Mouse (Mus musculus): ENCODE measurements around the gene 6030408B16Rik. TPM values are rescaled to one million over a fixed set of nuclear protein-coding genes. Genes with fewer than 3 reads are reported as not detected.

6030408B16Rik gene
- polyA plus RNA-seq, 1 experiment: not detected

DNA sequence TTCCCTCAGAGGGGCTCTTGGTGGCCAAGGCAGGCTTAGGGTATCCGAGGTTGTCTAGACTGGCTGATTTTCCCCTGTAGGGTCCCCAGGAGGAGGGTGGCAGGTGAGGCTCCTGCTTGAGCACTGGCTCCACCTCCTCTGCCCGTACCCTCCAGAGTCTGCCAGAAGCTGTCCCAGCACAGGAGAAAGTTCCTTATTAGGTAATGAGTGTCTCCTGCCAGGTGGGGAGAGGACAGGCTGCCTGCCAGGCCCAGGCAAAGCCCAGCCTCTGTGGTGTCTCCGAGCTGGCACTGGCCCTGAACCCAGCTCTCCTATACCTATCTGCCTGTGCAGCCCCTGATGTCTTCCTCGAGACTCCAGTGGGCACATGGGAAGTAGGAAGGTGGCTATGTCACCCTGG, 39.4 kb downstream of the 6030408B16Rik start:
- Histone ChIP-seq H3K4me1 (ENCODE audit: control insufficient read depth, insufficient read depth, low read length) (peaks cover 35% of the 10 kb centered on the region), H3K27ac (ENCODE audit: insufficient read depth, low read depth, low read length) (no peak overlapping the region; the same call in 1 of the 2 replicates), H3K4me3 (ENCODE audit: insufficient read depth, low read depth, low read length) (no peak overlapping the region)
- TF ChIP-seq POLR2A (IDR thresholded peaks at IDR 0.05; ENCODE audit: insufficient read depth, low read depth, low read length): no peak
- TF ChIP-seq CTCF (IDR thresholded peaks at IDR 0.05; ENCODE audit: insufficient read depth, low read depth, low read length): no peak
- WGBS: 82% methylated on average over 4 of the region's 4 CpGs

DNA sequence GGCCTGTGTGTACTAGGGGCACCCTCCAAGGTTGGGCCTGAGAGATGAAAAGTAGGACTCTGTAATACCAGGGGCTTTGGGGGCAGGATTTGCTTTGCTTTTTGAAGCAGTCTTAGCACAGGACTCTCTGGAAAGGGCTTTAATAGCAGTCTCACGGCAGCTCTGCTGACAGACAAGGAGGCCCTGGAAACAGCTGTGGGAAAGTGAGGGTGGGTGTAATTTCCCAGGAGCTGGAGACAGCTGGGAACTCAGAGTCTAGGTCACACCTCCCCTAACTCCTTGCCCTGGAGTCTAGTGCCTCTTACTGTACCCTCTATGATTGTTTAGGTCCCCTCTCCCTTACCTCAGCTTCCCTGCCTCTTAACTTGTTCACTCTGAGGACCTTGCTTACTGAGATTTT, 40.2 kb downstream of the 6030408B16Rik start:
- 35% methylated on average over 1 of the region's 1 CpGs for WGBS
- TF ChIP-seq CTCF (IDR thresholded peaks at IDR 0.05; ENCODE audit: insufficient read depth, low read depth, low read length) (no peak), POLR2A (IDR thresholded peaks at IDR 0.05; ENCODE audit: insufficient read depth, low read depth, low read length) (no peak)

DNA sequence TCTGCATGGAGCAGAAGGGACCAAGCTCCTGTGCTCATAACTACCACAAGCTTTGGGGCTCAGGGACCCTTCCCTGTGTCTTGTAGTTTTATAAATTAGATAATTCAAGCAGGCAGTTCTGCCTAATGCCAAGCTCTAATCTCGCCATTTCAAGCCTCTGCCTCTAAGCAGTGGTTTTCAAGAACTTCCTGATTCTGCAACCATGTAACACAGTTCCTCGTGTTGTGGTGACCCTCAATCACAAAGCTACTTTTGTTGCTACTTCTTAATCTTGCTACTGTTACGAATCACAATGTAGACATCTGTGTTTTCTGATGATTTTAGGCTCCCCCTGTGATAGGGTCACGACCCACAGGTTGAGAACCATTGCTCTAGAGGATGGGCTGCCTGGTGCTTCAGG, 40.6 kb downstream of the 6030408B16Rik start:
- TF ChIP-seq CTCF (IDR thresholded peaks at IDR 0.05; ENCODE audit: insufficient read depth, low read depth, low read length): no peak
- no peak for TF ChIP-seq POLR2A (IDR thresholded peaks at IDR 0.05; ENCODE audit: insufficient read depth, low read depth, low read length)
- Histone ChIP-seq H3K4me3 (ENCODE audit: insufficient read depth, low read depth, low read length) (no peak overlapping the region), H3K4me1 (ENCODE audit: control insufficient read depth, insufficient read depth, low read length) (peaks cover 33% of the 10 kb centered on the region), H3K27ac (ENCODE audit: insufficient read depth, low read depth, low read length) (no peak overlapping the region)
- 71% methylated on average over 4 of the region's 4 CpGs for WGBS

More for the DNA sequence above, 40.2 kb downstream of the 6030408B16Rik start:
- H3K4me3 ChIP-seq (ENCODE audit: insufficient read depth, low read depth, low read length): no peak overlapping the region
- peaks cover 33% of the 10 kb centered on the region for H3K4me1 ChIP-seq (ENCODE audit: control insufficient read depth, insufficient read depth, low read length)
- H3K27ac ChIP-seq (ENCODE audit: insufficient read depth, low read depth, low read length): peak overlapping the region; percentile 21; the same call in 1 of the 2 replicates

DNA sequence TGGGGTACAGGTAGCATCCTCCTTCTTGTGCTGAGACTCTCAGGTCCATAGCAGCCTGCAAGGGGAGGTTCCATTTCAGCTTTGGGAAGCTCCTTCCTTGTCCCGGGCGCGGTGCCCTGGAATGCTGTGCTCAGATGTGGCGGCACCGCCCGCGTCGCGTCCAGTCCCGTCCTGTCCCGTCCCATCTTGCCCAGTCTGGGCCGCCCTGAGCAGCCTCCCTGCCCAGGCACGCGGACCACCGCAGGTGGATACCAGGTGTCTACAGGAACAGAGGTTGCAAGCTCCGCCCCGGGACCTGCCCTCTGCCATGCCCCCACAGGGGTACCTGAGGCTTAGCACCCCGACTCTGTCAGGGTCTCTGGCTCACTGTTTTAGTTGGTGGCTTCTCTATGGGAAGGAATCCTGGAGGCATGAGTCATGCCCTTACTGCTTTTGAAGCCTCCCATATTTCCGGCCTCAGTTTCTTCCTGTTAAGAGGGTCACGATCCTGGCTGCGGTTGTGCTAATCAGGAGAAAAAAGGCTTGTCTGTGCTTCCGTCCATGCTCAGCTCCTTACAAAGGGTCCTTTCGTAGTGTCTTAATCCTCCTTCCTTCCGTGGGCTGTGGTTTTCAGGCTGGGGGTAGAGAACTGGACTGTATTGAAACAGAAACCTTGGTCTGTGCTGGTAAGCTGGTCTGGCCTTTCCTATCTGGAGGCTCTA, 43.6 kb downstream of the 6030408B16Rik start:
- Histone ChIP-seq H3K4me3 (ENCODE audit: insufficient read depth, low read depth, low read length) (no peak overlapping the region), H3K27ac (ENCODE audit: insufficient read depth, low read depth, low read length) (no peak overlapping the region), H3K4me1 (ENCODE audit: control insufficient read depth, insufficient read depth, low read length) (peaks cover 25% of the 10 kb centered on the region)
- WGBS: 57% methylated on average over 24 of the region's 24 CpGs
- TF ChIP-seq POLR2A (IDR thresholded peaks at IDR 0.05; ENCODE audit: insufficient read depth, low read depth, low read length): no peak
- no peak for TF ChIP-seq CTCF (IDR thresholded peaks at IDR 0.05; ENCODE audit: insufficient read depth, low read depth, low read length)

DNA sequence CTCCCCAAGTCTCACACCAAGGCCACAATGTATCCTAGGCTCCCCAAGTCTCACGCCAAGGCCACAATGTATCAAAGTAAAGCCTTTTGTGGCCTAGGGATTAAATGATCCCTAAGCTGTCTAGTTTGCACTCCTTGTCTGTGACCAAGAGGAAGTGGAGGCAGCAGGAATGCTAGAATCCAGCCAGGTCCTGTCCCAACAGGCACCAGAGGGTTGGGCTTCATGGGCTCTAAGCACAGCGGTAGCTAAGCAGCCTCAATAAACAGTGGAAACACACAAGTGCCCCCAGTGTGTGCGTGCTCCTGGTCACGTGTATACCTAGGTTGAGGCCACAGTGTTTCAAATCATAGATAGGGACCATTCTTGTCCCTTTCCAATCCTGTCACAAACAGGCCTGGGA, 45.3 kb downstream of the 6030408B16Rik start:
- peaks cover 11% of the 10 kb centered on the region for H3K4me1 ChIP-seq (ENCODE audit: control insufficient read depth, insufficient read depth, low read length)
- TF ChIP-seq POLR2A (IDR thresholded peaks at IDR 0.05; ENCODE audit: insufficient read depth, low read depth, low read length) (no peak), CTCF (IDR thresholded peaks at IDR 0.05; ENCODE audit: insufficient read depth, low read depth, low read length) (no peak)
- no peak overlapping the region for H3K27ac ChIP-seq (ENCODE audit: insufficient read depth, low read depth, low read length)
- no peak overlapping the region for H3K4me3 ChIP-seq (ENCODE audit: insufficient read depth, low read depth, low read length)
- 93% methylated on average over 4 of the region's 4 CpGs for WGBS

DNA sequence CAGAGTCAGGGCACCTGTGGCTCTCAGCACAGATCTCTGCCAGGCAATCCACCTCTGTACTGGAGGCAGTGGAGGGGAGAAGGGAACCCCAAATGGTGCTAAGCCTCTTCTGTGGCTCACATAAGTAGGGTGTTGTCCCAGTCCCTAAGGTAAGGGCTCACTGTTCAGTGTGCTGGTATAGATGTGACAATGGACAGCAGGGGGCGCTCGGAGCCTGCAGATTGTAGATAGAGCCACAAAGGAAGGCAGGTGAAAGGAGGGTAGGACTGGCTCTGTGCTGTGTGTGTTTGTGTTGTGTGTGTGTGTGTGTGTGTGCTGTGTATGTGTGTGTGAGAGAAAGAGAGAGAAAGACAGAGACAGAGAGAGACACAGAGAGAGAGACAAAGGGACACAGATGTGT, 46.5 kb downstream of the 6030408B16Rik start:
- H3K27ac ChIP-seq (ENCODE audit: insufficient read depth, low read depth, low read length): no peak overlapping the region
- peak; percentile 67 for TF ChIP-seq CTCF (IDR thresholded peaks at IDR 0.05; ENCODE audit: insufficient read depth, low read depth, low read length)
- no peak for TF ChIP-seq POLR2A (IDR thresholded peaks at IDR 0.05; ENCODE audit: insufficient read depth, low read depth, low read length)
- WGBS: 0% methylated on average over 2 of the region's 2 CpGs

DNA sequence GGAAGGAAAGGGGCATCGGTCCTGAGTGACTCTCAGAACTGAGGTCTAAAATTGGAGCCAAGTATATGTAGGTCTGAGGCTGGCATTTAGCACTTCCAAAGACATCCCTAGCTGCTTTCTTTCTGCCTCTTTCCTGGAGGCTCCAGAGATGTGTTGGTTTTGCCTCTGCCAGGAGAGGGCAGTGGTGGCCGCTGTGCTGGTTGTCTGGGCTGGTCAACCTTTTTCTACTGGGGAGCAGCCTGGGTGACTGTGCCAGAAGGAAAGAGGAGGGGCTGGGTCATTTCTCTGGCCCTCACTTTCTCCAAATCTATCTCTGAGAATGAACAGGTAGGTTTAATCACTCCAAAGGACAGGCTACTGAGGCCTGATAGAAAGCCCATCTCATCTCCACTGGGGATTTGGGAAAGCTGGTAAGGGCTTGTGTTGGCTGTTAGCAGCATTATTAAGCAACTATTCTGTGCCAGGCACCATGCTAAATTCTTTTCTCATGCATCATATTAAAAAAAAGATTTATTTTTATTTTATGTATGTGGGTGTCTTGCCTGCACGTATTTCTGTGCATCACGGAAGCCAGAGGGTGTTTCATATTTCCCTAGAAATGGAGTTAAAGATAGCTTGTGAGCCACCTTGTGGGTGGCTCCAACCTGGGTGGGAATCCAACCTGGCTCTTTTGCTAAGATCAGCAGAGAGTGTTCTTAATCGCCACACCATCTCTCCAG, 48.9 kb downstream of the 6030408B16Rik start:
- no peak overlapping the region for H3K27ac ChIP-seq (ENCODE audit: insufficient read depth, low read depth, low read length)
- WGBS: 63% methylated on average over 5 of the region's 5 CpGs
- TF ChIP-seq CTCF (IDR thresholded peaks at IDR 0.05; ENCODE audit: insufficient read depth, low read depth, low read length) (peak; percentile 48; the same call in 1 of the 2 replicates), POLR2A (IDR thresholded peaks at IDR 0.05; ENCODE audit: insufficient read depth, low read depth, low read length) (no peak)
- H3K4me3 ChIP-seq (ENCODE audit: insufficient read depth, low read depth, low read length): no peak overlapping the region
- no peaks in the 10 kb centered on the region for H3K4me1 ChIP-seq (ENCODE audit: control insufficient read depth, insufficient read depth, low read length)

More for the DNA sequence above, 46.5 kb downstream of the 6030408B16Rik start:
- H3K4me3 ChIP-seq (ENCODE audit: insufficient read depth, low read depth, low read length): no peak overlapping the region
- H3K4me1 ChIP-seq (ENCODE audit: control insufficient read depth, insufficient read depth, low read length): peaks cover 3% of the 10 kb centered on the region; the same call in 1 of the 2 replicates

Other genes with a start within 250 kb of the 6030408B16Rik start
- gene Gm47841, start 245.8 kb upstream of the 6030408B16Rik start, polyA plus RNA-seq (2012; ENCODE audit: insufficient read depth, insufficient read length, low replicate concordance, missing spikeins): not detected in 2 replicates
- gene Fignl2, start 214.6 kb upstream of the 6030408B16Rik start, polyA plus RNA-seq (2012; ENCODE audit: insufficient read depth, insufficient read length, low replicate concordance, missing spikeins): not detected in 2 replicates
- not detected in 2 replicates for gene Ankrd33, start 177.5 kb upstream of the 6030408B16Rik start, polyA plus RNA-seq (2012; ENCODE audit: insufficient read depth, insufficient read length, low replicate concordance, missing spikeins)
- gene Acvrl1, start 164.7 kb upstream of the 6030408B16Rik start, polyA plus RNA-seq (2012; ENCODE audit: insufficient read depth, insufficient read length, low replicate concordance, missing spikeins): not detected in 2 replicates
- gene Acvr1b, start 119.1 kb upstream of the 6030408B16Rik start, polyA plus RNA-seq (2012; ENCODE audit: insufficient read depth, insufficient read length, low replicate concordance, missing spikeins): not detected in 2 replicates
- not detected in 2 replicates for gene Grasp, start 69.0 kb upstream of the 6030408B16Rik start, polyA plus RNA-seq (2012; ENCODE audit: insufficient read depth, insufficient read length, low replicate concordance, missing spikeins)
- not detected in 2 replicates for gene Nr4a1, start 38.9 kb upstream of the 6030408B16Rik start, polyA plus RNA-seq (2012; ENCODE audit: insufficient read depth, insufficient read length, low replicate concordance, missing spikeins)
- not detected in 2 replicates for gene Atg101, start 8.9 kb upstream of the 6030408B16Rik start, polyA plus RNA-seq (2012; ENCODE audit: insufficient read depth, insufficient read length, low replicate concordance, missing spikeins)
- gene Krt80, start 77.0 kb downstream of the 6030408B16Rik start, polyA plus RNA-seq (2012; ENCODE audit: insufficient read depth, insufficient read length, low replicate concordance, missing spikeins): not detected in 2 replicates
- gene Krt7, start 117.8 kb downstream of the 6030408B16Rik start, polyA plus RNA-seq (2012; ENCODE audit: insufficient read depth, insufficient read length, low replicate concordance, missing spikeins): not detected in 2 replicates
- gene Krt87, start 145.6 kb downstream of the 6030408B16Rik start, polyA plus RNA-seq (2012; ENCODE audit: insufficient read depth, insufficient read length, low replicate concordance, missing spikeins): not detected in 2 replicates
- gene Krt88, start 154.5 kb downstream of the 6030408B16Rik start, polyA plus RNA-seq (2012; ENCODE audit: insufficient read depth, insufficient read length, low replicate concordance, missing spikeins): not detected in 2 replicates
- gene Krt81, start 170.5 kb downstream of the 6030408B16Rik start, polyA plus RNA-seq (2012; ENCODE audit: insufficient read depth, insufficient read length, low replicate concordance, missing spikeins): not detected in 2 replicates
- gene Krt86, start 180.3 kb downstream of the 6030408B16Rik start, polyA plus RNA-seq (2012; ENCODE audit: insufficient read depth, insufficient read length, low replicate concordance, missing spikeins): not detected in 2 replicates
- not detected in 2 replicates for gene Krt83, start 198.3 kb downstream of the 6030408B16Rik start, polyA plus RNA-seq (2012; ENCODE audit: insufficient read depth, insufficient read length, low replicate concordance, missing spikeins)
- not detected in 2 replicates for gene Gm49425, start 224.0 kb downstream of the 6030408B16Rik start, polyA plus RNA-seq (2012; ENCODE audit: insufficient read depth, insufficient read length, low replicate concordance, missing spikeins)
- gene Krt84, start 239.6 kb downstream of the 6030408B16Rik start, polyA plus RNA-seq (2012; ENCODE audit: insufficient read depth, insufficient read length, low replicate concordance, missing spikeins): not detected in 2 replicates